28 mouse cellular contexts compared by ENCODE assay signal in the genomic region with DNA sequence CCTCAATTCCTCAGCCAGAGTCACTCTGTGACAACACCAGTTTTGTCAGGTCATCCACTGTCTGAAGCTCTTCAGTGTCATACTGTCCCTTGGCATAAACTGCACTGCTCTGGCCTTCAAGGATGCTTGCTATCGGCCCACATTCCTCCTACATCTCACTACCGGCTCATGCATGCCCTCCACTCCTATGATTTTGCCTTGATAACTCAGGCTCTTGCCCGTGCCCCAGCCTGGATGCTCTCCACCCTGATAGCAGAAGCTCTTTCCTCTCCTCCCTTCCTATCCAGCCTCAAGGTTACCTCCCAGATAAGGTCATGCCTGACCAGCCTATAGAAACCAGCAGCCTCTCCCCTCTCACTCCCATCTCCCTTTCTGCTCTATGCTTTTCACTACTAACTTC.
DNase-seq lines count a peak whose midpoint lies in the region; ATAC-seq and TF ChIP-seq lines count a peak whose summit lies in the region.
"Had no signal": no experiment of that assay in that cellular context is flagged by ENCODE, and none has a peak within 500 bp of the region (broad histone marks: within the 10 kb centered on the region; RNA-seq: fewer than 3 reads in every experiment).

No protein-coding gene starts in this region.

- H3K9me3 ChIP-seq in forebrain, embryonic 14.5 days (replicated peaks; ENCODE audit: control insufficient read depth, low read length) = no peaks in the 10 kb centered on the region
- no peaks in the 10 kb centered on the region for H3K9me3 ChIP-seq in forebrain, postnatal 0 days (ENCODE audit: low read length)
- no peaks in the 10 kb centered on the region for H3K9me3 ChIP-seq in limb, embryonic 13.5 days
- H3K9me3 ChIP-seq in limb, embryonic 10.5 days (replicated peaks) = no peaks in the 10 kb centered on the region
- H3K9me3 ChIP-seq in neural tube, embryonic 13.5 days = no peaks in the 10 kb centered on the region
- no peaks in the 10 kb centered on the region for H3K9me3 ChIP-seq in neural tube, embryonic 15.5 days (replicated peaks)
- no peaks in the 10 kb centered on the region for H3K9me3 ChIP-seq in forebrain, embryonic 16.5 days (ENCODE audit: control insufficient read depth, low read length)
- H3K9me3 ChIP-seq: embryonic facial prominence, embryonic 13.5 days; heart, embryonic 12.5 days; hindbrain, embryonic 12.5 days; liver, embryonic 13.5 days had no signal

- H3K9ac ChIP-seq in forebrain, embryonic 14.5 days (ENCODE audit: low read length) = peak overlapping the region; percentile 26; the same call in 1 of the 2 replicates
- no peak overlapping the region for H3K9ac ChIP-seq in forebrain, postnatal 0 days
- no peak overlapping the region for H3K9ac ChIP-seq in limb, embryonic 13.5 days
- no peak overlapping the region for H3K9ac ChIP-seq in neural tube, embryonic 13.5 days
- no peak overlapping the region for H3K9ac ChIP-seq in neural tube, embryonic 15.5 days (replicated peaks)
- peak overlapping the region; percentile 14; the same call in 1 of the 2 replicates for H3K9ac ChIP-seq in forebrain, embryonic 16.5 days (replicated peaks; ENCODE audit: low read depth, low read length)
- H3K9ac ChIP-seq: embryonic facial prominence, embryonic 13.5 days; heart, embryonic 12.5 days; hindbrain, embryonic 12.5 days; liver, embryonic 13.5 days had no signal

- peaks cover 45% of the 10 kb centered on the region for H3K4me1 ChIP-seq in forebrain, embryonic 14.5 days (ENCODE audit: control insufficient read depth, insufficient read depth, low read length)
- no peaks in the 10 kb centered on the region; the same call in 1 of the 2 replicates for H3K4me1 ChIP-seq in forebrain, postnatal 0 days (ENCODE audit: insufficient read depth)
- peaks cover 62% of the 10 kb centered on the region for H3K4me1 ChIP-seq in limb, embryonic 13.5 days
- H3K4me1 ChIP-seq in limb, embryonic 10.5 days = peaks cover 18% of the 10 kb centered on the region; the same call in 1 of the 2 replicates
- peaks cover 66% of the 10 kb centered on the region for H3K4me1 ChIP-seq in neural tube, embryonic 13.5 days (replicated peaks)
- H3K4me1 ChIP-seq in neural tube, embryonic 15.5 days = peaks cover 20% of the 10 kb centered on the region
- peaks cover 51% of the 10 kb centered on the region for H3K4me1 ChIP-seq in forebrain, embryonic 16.5 days (replicated peaks; ENCODE audit: control insufficient read depth, insufficient read depth, low read length)
- H3K4me1 ChIP-seq: liver, embryonic 13.5 days had no signal

- WGBS in forebrain, embryonic 14.5 days = 92% methylated on average over 3 of the region's 3 CpGs
- 86% methylated on average over 3 of the region's 3 CpGs for WGBS in forebrain, postnatal 0 days
- 79% methylated on average over 3 of the region's 3 CpGs for WGBS in limb, embryonic 13.5 days
- 83% methylated on average over 3 of the region's 3 CpGs for WGBS in limb, embryonic 10.5 days
- 92% methylated on average over 3 of the region's 3 CpGs for WGBS in neural tube, embryonic 13.5 days
- WGBS in neural tube, embryonic 15.5 days = 79% methylated on average over 3 of the region's 3 CpGs
- WGBS in forebrain, embryonic 16.5 days = 89% methylated on average over 3 of the region's 3 CpGs

- H3K36me3 ChIP-seq in forebrain, embryonic 14.5 days (ENCODE audit: control insufficient read depth, insufficient read depth, low read length) = peaks cover 2% of the 10 kb centered on the region; the same call in 1 of the 2 replicates
- no peaks in the 10 kb centered on the region for H3K36me3 ChIP-seq in forebrain, postnatal 0 days (ENCODE audit: insufficient read depth)
- peaks cover 42% of the 10 kb centered on the region for H3K36me3 ChIP-seq in limb, embryonic 13.5 days
- H3K36me3 ChIP-seq in limb, embryonic 10.5 days = peaks cover 18% of the 10 kb centered on the region
- 0 out of 2 replicates have a peak, but pooled peaks cover 8% of the 10 kb centered on the region for H3K36me3 ChIP-seq in neural tube, embryonic 13.5 days
- H3K36me3 ChIP-seq in neural tube, embryonic 15.5 days = no peaks in the 10 kb centered on the region
- H3K36me3 ChIP-seq in forebrain, embryonic 16.5 days (ENCODE audit: control insufficient read depth, insufficient read depth) = no peaks in the 10 kb centered on the region
- H3K36me3 ChIP-seq: heart, embryonic 12.5 days; liver, embryonic 13.5 days had no signal

- H3K27me3 ChIP-seq in forebrain, embryonic 14.5 days (replicated peaks; ENCODE audit: control insufficient read depth, insufficient read depth, low read length) = no peaks in the 10 kb centered on the region
- H3K27me3 ChIP-seq in forebrain, postnatal 0 days (ENCODE audit: insufficient read depth, low read length) = no peaks in the 10 kb centered on the region
- H3K27me3 ChIP-seq in limb, embryonic 13.5 days = no peaks in the 10 kb centered on the region
- peaks cover 8% of the 10 kb centered on the region for H3K27me3 ChIP-seq in limb, embryonic 10.5 days (ENCODE audit: low read depth, poor library complexity, severe bottlenecking)
- no peaks in the 10 kb centered on the region for H3K27me3 ChIP-seq in neural tube, embryonic 13.5 days
- H3K27me3 ChIP-seq in neural tube, embryonic 15.5 days (replicated peaks) = no peaks in the 10 kb centered on the region
- H3K27me3 ChIP-seq in forebrain, embryonic 16.5 days (replicated peaks; ENCODE audit: control insufficient read depth, insufficient read depth, low read length) = no peaks in the 10 kb centered on the region
- H3K27me3 ChIP-seq: embryonic facial prominence, embryonic 13.5 days; hindbrain, embryonic 12.5 days had no signal

- no peak overlapping the region for H3K4me3 ChIP-seq in forebrain, embryonic 14.5 days (ENCODE audit: low read depth, low read length)
- H3K4me3 ChIP-seq in forebrain, postnatal 0 days (ENCODE audit: low read depth, low read length) = no peak overlapping the region
- no peak overlapping the region for H3K4me3 ChIP-seq in limb, embryonic 13.5 days
- H3K4me3 ChIP-seq in limb, embryonic 10.5 days = no peak overlapping the region
- no peak overlapping the region for H3K4me3 ChIP-seq in neural tube, embryonic 13.5 days
- H3K4me3 ChIP-seq in neural tube, embryonic 15.5 days (replicated peaks) = no peak overlapping the region
- H3K4me3 ChIP-seq in forebrain, embryonic 16.5 days (replicated peaks; ENCODE audit: low read length) = no peak overlapping the region
- H3K4me3 ChIP-seq: embryonic facial prominence, embryonic 13.5 days; erythroblast, embryonic 14.5 days; heart, embryonic 12.5 days; hindbrain, embryonic 12.5 days; liver, embryonic 13.5 days had no signal

- no peak for TF ChIP-seq CTCF in forebrain, postnatal 0 days (IDR thresholded peaks at IDR 0.05; ENCODE audit: low read depth)

- peak overlapping the region; percentile 23 for H3K4me2 ChIP-seq in forebrain, embryonic 14.5 days (ENCODE audit: low read length)
- H3K4me2 ChIP-seq in forebrain, postnatal 0 days (ENCODE audit: low read depth) = no peak overlapping the region
- H3K4me2 ChIP-seq in limb, embryonic 13.5 days (replicated peaks) = peak overlapping the region; percentile 4; the same call in 1 of the 2 replicates
- H3K4me2 ChIP-seq in neural tube, embryonic 13.5 days = 0 out of 2 replicates have a peak overlapping the region, but pooled peaks have one; percentile 7
- no peak overlapping the region for H3K4me2 ChIP-seq in neural tube, embryonic 15.5 days
- peak overlapping the region; percentile 51 for H3K4me2 ChIP-seq in forebrain, embryonic 16.5 days (ENCODE audit: low read length)
- H3K4me2 ChIP-seq: embryonic facial prominence, embryonic 13.5 days; heart, embryonic 12.5 days; liver, embryonic 13.5 days had no signal

- H3K27ac ChIP-seq in forebrain, embryonic 14.5 days (ENCODE audit: low read depth, low read length) = no peak overlapping the region
- no peak overlapping the region for H3K27ac ChIP-seq in forebrain, postnatal 0 days (ENCODE audit: low read depth, low read length)
- H3K27ac ChIP-seq in limb, embryonic 13.5 days = no peak overlapping the region
- no peak overlapping the region for H3K27ac ChIP-seq in limb, embryonic 10.5 days
- no peak overlapping the region for H3K27ac ChIP-seq in neural tube, embryonic 13.5 days (replicated peaks)
- no peak overlapping the region for H3K27ac ChIP-seq in neural tube, embryonic 15.5 days (replicated peaks)
- H3K27ac ChIP-seq in forebrain, embryonic 16.5 days (ENCODE audit: low read length) = no peak overlapping the region
- H3K27ac ChIP-seq: embryonic facial prominence, embryonic 13.5 days; hindbrain, embryonic 12.5 days; liver, embryonic 13.5 days had no signal

- ATAC-seq in forebrain, embryonic 14.5 days = no peak
- no peak for ATAC-seq in forebrain, postnatal 0 days
- no peak for ATAC-seq in limb, embryonic 13.5 days (ENCODE audit: low FRiP score, low read depth)
- no peak for ATAC-seq in neural tube, embryonic 13.5 days (ENCODE audit: low read depth)
- no peak for ATAC-seq in neural tube, embryonic 15.5 days (ENCODE audit: low FRiP score)
- no peak for ATAC-seq in forebrain, embryonic 16.5 days
- ATAC-seq: CD4-positive, CD25-positive, alpha-beta regulatory T cell, adult 4 months; intestine, postnatal 0 days had no signal

- no peak for DNase-seq in forebrain, embryonic 14.5 days (ENCODE audit: low spot score)
- no peak for DNase-seq in forebrain, postnatal 0 days
- no peak for DNase-seq in limb, embryonic 10.5 days (ENCODE audit: low spot score)
- no peak for DNase-seq in thymus, postnatal 25 days
- DNase-seq: adrenal gland, postnatal 14 days; cerebellum, adult 2 months; cerebellum, postnatal 25 days; embryo, embryonic 11 days; gastrocnemius, postnatal 10 days; heart, adult 11 months; heart, postnatal 14 days; kidney, postnatal 36 days; liver, embryonic 13.5 days; lung, adult 2 months; lung, postnatal 14 days; right cerebral cortex, adult 18-20 months; right cerebral cortex, postnatal 4 days; thymus, adult 2 months had no signal

Comparison
In these comparisons a context has a peak if more than half of its experiments do, and no peak if none do; other contexts are left out.
1. H3K4me2 ChIP-seq: peak in forebrain, embryonic 14.5 days (single experiment), limb, embryonic 13.5 days (single experiment), neural tube, embryonic 13.5 days (single experiment) and forebrain, embryonic 16.5 days (single experiment); none in forebrain, postnatal 0 days (single experiment) and neural tube, embryonic 15.5 days (single experiment).
2. H3K9ac ChIP-seq: peak in forebrain, embryonic 14.5 days (single experiment) and forebrain, embryonic 16.5 days (single experiment); none in forebrain, postnatal 0 days (single experiment), limb, embryonic 13.5 days (single experiment), neural tube, embryonic 13.5 days (single experiment) and neural tube, embryonic 15.5 days (single experiment).